Mouse (Mus musculus): ENCODE measurements around the gene Ern1. TPM values are rescaled to one million over a fixed set of nuclear protein-coding genes. Genes with fewer than 3 reads are reported as not detected.
A peak's percentile ranks its signal among the peaks of the same experiment; 100 is the strongest.

The Ern1 gene
- 1 to 10 TPM; 8.4 to 9.8 TPM for total RNA-seq (2021)

GRCm38 (mm10) chr11:106487733-106488115, at the start of gene Ern1:
Gene Ern1, minus strand, starts transcription at chr11:106487852.
- intact Hi-C loops (cut with DNase I): no loop called here

GRCm38 (mm10) chr11:106536253-106536912, 48.7 kb upstream of the Ern1 start:
- intact Hi-C loops (cut with DNase I): no loop called here
- DNase-seq (ENCODE audit: low spot score in 2 of 2): peak in 1 of 2 experiments; percentile 67

More at GRCm38 (mm10) chr11:106487733-106488115, at the start of gene Ern1:
- DNase-seq (ENCODE audit: low spot score in 2 of 2): peak; percentile 93 to 96

- intact Hi-C loops (cut with DNase I): no loop called here
- DNase-seq (ENCODE audit: low spot score in 2 of 2): no peak
Measured at GRCm38 (mm10) chr11:106535660-106536252, 48.1 kb upstream of the Ern1 start.

GRCm38 (mm10) chr11:106532248-106532790, 44.7 kb upstream of the Ern1 start:
- no peak for DNase-seq (ENCODE audit: low spot score in 2 of 2)
- intact Hi-C loops (cut with DNase I): no loop called here

- no peak for DNase-seq (ENCODE audit: low spot score in 2 of 2)
Measured at GRCm38 (mm10) chr11:106529786-106530185, 42.1 kb upstream of the Ern1 start.

GRCm38 (mm10) chr11:106529113-106529512, 41.5 kb upstream of the Ern1 start:
- DNase-seq (ENCODE audit: low spot score in 2 of 2): no peak
- intact Hi-C loops (cut with DNase I): no loop called here

More at GRCm38 (mm10) chr11:106529786-106530185, 42.1 kb upstream of the Ern1 start:
- intact Hi-C loops (cut with DNase I): no loop called here

GRCm38 (mm10) chr11:106527926-106528325, 40.3 kb upstream of the Ern1 start:
- intact Hi-C loops (cut with DNase I): no loop called here
- no peak for DNase-seq (ENCODE audit: low spot score in 2 of 2)

- no peak for DNase-seq (ENCODE audit: low spot score in 2 of 2)
- intact Hi-C loops (cut with DNase I): no loop called here
Measured at GRCm38 (mm10) chr11:106527147-106527821, 39.6 kb upstream of the Ern1 start.

GRCm38 (mm10) chr11:106522538-106522937, 34.9 kb upstream of the Ern1 start:
- no peak for DNase-seq (ENCODE audit: low spot score in 2 of 2)
- intact Hi-C loops (cut with DNase I): no loop called here

- no peak for DNase-seq (ENCODE audit: low spot score in 2 of 2)
- intact Hi-C loops (cut with DNase I): no loop called here
Measured at GRCm38 (mm10) chr11:106521612-106522011, 34.0 kb upstream of the Ern1 start.

GRCm38 (mm10) chr11:106520404-106520803, 32.8 kb upstream of the Ern1 start:
- DNase-seq (ENCODE audit: low spot score in 2 of 2): no peak
- intact Hi-C loops (cut with DNase I): no loop called here

- intact Hi-C loops (cut with DNase I): loop anchor here (5.0 kb wide), 1 partner anchor 43 kb away; no protein-coding TSS in a partner anchor
Measured at GRCm38 (mm10) chr11:106519519-106519918, 31.9 kb upstream of the Ern1 start.

GRCm38 (mm10) chr11:106518391-106518790, 30.7 kb upstream of the Ern1 start:
- intact Hi-C loops (cut with DNase I): loop anchor here (5.0 kb wide), 1 partner anchor 44 kb away; no protein-coding TSS in a partner anchor

More at GRCm38 (mm10) chr11:106519519-106519918, 31.9 kb upstream of the Ern1 start:
- DNase-seq (ENCODE audit: low spot score in 2 of 2): no peak

GRCm38 (mm10) chr11:106515079-106515745, 27.6 kb upstream of the Ern1 start:
- DNase-seq (ENCODE audit: low spot score in 2 of 2): peak; percentile 51 to 62
- intact Hi-C loops (cut with DNase I): loop anchor here (5.0 kb wide), 1 partner anchor 47 kb away; no protein-coding TSS in a partner anchor

More at GRCm38 (mm10) chr11:106518391-106518790, 30.7 kb upstream of the Ern1 start:
- DNase-seq (ENCODE audit: low spot score in 2 of 2): no peak

- intact Hi-C loops (cut with DNase I): no loop called here
Measured at GRCm38 (mm10) chr11:106514446-106514845, 26.8 kb upstream of the Ern1 start.

GRCm38 (mm10) chr11:106513166-106513565, 25.5 kb upstream of the Ern1 start:
- intact Hi-C loops (cut with DNase I): loop anchor here (1.0 kb wide), 1 partner anchor 114 kb away; no protein-coding TSS in a partner anchor
- DNase-seq (ENCODE audit: low spot score in 2 of 2): peak; percentile 45 to 68

More at GRCm38 (mm10) chr11:106514446-106514845, 26.8 kb upstream of the Ern1 start:
- DNase-seq (ENCODE audit: low spot score in 2 of 2): no peak

- no peak for DNase-seq (ENCODE audit: low spot score in 2 of 2)
- intact Hi-C loops (cut with DNase I): no loop called here
Measured at GRCm38 (mm10) chr11:106512006-106512390, 24.3 kb upstream of the Ern1 start.

GRCm38 (mm10) chr11:106511236-106512005, 23.8 kb upstream of the Ern1 start:
- no peak for DNase-seq (ENCODE audit: low spot score in 2 of 2)
- intact Hi-C loops (cut with DNase I): no loop called here

GRCm38 (mm10) chr11:106507638-106508037, 20.0 kb upstream of the Ern1 start:
- intact Hi-C loops (cut with DNase I): loop anchor here (10.0 kb wide), 1 partner anchor 237 kb away; no protein-coding TSS in a partner anchor

More at GRCm38 (mm10) chr11:106507638-106508037, 20.0 kb upstream of the Ern1 start:
- no peak for DNase-seq (ENCODE audit: low spot score in 2 of 2)

Data from left cerebral cortex, postnatal 25 days (tissue).